In genomic region chr8:45570117-45570516, GRCm38 (mm10) we compare ENCODE assay signal across 27 mouse cellular contexts.
"Had no signal": no experiment of that assay in that cellular context is flagged by ENCODE, and none has a peak within 500 bp of the region (broad histone marks: within the 10 kb centered on the region; RNA-seq: fewer than 3 reads in every experiment).

No protein-coding gene starts in this region.

- ATAC-seq: forebrain, embryonic 13.5 days; forebrain, embryonic 14.5 days; forebrain, embryonic 15.5 days; forebrain, embryonic 16.5 days; forebrain, postnatal 0 days had no signal

- H3K4me2 ChIP-seq: embryonic facial prominence, embryonic 12.5 days; embryonic facial prominence, embryonic 13.5 days; embryonic facial prominence, embryonic 15.5 days; forebrain, embryonic 12.5 days; forebrain, embryonic 13.5 days; forebrain, embryonic 15.5 days had no signal

- H3K27me3 ChIP-seq: embryonic facial prominence, embryonic 12.5 days; embryonic facial prominence, embryonic 13.5 days; embryonic facial prominence, embryonic 15.5 days; forebrain, embryonic 12.5 days; forebrain, embryonic 13.5 days; forebrain, embryonic 15.5 days had no signal

- H3K27ac ChIP-seq: embryonic facial prominence, embryonic 10.5 days; embryonic facial prominence, embryonic 12.5 days; embryonic facial prominence, embryonic 13.5 days; embryonic facial prominence, embryonic 15.5 days; forebrain, embryonic 10.5 days; forebrain, embryonic 12.5 days; forebrain, embryonic 13.5 days; forebrain, embryonic 15.5 days; gastrocnemius, adult 2 months had no signal

- DNase-seq: cerebellum, adult 18-20 months; cerebellum, adult 2 months; cerebellum, adult 8-10 months; cerebellum, adult 9-10 months; cerebellum, adult 9-11 months; cerebellum, postnatal 10 days; cerebellum, postnatal 14 days; cerebellum, postnatal 25 days; cerebellum, postnatal 36 days; embryo, embryonic 11 days; forebrain, postnatal 0 days; gastrocnemius, adult 2 months; gastrocnemius, postnatal 10 days; gastrocnemius, postnatal 14 days; gastrocnemius, postnatal 25 days; gastrocnemius, postnatal 36 days had no signal

- H3K36me3 ChIP-seq: embryonic facial prominence, embryonic 10.5 days; embryonic facial prominence, embryonic 12.5 days; embryonic facial prominence, embryonic 13.5 days; embryonic facial prominence, embryonic 15.5 days; forebrain, embryonic 10.5 days had no signal

- H3K9me3 ChIP-seq: embryonic facial prominence, embryonic 12.5 days; embryonic facial prominence, embryonic 15.5 days; forebrain, embryonic 15.5 days had no signal

- H3K4me1 ChIP-seq: embryonic facial prominence, embryonic 10.5 days; embryonic facial prominence, embryonic 12.5 days; embryonic facial prominence, embryonic 13.5 days; embryonic facial prominence, embryonic 15.5 days; forebrain, embryonic 12.5 days; forebrain, embryonic 15.5 days had no signal

- H3K4me3 ChIP-seq: embryonic facial prominence, embryonic 10.5 days; embryonic facial prominence, embryonic 12.5 days; embryonic facial prominence, embryonic 13.5 days; embryonic facial prominence, embryonic 15.5 days; erythroblast, embryonic 14.5 days; forebrain, embryonic 10.5 days; forebrain, embryonic 12.5 days; forebrain, embryonic 13.5 days; forebrain, embryonic 15.5 days; gastrocnemius, adult 2 months had no signal

- H3K9ac ChIP-seq: embryonic facial prominence, embryonic 12.5 days; embryonic facial prominence, embryonic 13.5 days; embryonic facial prominence, embryonic 15.5 days; forebrain, embryonic 12.5 days; forebrain, embryonic 13.5 days; forebrain, embryonic 15.5 days; forebrain, postnatal 0 days had no signal
